Mouse (Mus musculus) adrenal gland, adult (tissue): ENCODE results near the gene Enox1.
A peak's percentile ranks its signal among the peaks of the same experiment; 100 is the strongest.

Experiments
- DNase-seq, 2 experiments: peaks; one replicate each; pipeline ENCODE4 v3.0.0; 2022 to 2023; ENCODE audit warnings: low spot score in 1 of 2; ENCODE audit not compliant: inconsistent age in 2 of 2

Gene Enox1

GRCm38 (mm10) chr14:77599016-77599704 lies 442.6 kb downstream of the Enox1 start:
- DNase-seq, result no peak

DNA sequence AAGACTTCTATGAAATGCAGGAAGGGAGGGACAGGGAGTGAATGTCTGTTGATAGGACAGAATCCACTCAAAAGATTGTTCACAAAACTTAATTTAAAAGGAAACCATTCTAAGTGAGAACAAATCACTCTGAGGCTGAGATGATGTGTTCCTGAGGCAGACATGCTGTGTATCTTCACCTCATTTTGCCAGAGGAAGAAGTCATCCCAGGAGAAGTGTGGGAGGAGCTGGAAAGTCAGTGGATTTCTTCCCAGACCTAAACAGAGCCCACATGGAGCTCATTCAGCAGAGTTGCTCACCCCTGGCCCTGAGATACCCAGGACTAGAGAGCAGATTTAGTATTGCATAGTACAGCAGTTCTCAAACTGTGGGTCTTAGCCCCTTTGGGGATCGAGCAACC lies 444.2 kb downstream of the Enox1 start:
- DNase-seq, result no peak

DNA sequence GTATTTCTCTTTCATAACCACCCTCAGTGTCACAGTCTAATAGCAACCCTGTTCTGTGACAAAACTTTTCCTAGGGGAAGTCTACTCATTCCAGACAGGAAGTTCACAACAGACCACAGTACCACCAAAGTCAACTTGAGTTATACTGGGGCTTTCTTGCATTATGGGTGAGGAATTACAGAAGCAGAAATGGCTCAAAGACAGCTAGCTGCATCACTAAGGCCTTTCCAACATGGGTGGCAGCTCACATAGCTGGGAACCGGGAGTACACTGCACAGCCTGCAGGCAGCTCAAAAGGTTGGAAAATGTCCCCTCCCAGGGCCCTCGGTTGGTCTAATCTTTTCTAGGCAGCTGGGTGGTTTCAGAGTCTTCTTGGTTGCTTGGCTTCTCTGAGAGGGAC lies 444.9 kb downstream of the Enox1 start:
- no peak for DNase-seq

DNA sequence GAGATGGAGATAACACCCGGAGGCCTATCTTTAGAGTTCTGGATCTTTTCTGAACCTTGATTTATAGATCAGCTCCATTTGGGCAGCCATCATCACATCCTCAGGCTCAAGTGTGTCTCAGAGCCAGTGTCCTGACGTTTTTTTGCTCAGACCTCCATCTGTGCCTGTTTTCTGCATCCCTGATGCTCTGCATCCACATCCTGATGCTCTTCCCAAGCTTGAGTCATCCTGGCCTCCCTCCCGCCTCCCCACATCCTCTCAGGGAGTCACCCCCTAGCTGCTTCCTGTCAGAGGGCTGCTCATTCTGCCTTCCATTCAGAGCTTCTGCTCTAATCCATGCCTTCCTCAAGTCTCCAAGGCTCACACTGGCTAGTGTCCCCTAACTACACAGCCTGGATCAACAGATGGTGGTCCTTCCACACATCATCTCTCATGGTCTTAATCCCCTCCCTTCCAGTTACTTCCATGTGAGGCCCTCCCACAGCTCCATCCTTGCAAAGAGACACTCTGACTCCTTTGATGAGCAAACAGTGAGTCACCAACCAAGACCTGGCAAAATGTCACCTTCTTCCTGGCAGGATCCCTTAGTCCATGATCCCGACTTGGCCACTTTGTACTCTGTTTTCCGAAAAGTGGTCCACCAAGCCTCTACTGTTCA lies 451.7 kb downstream of the Enox1 start:
- peak; percentile 59 to 75 for DNase-seq

DNA sequence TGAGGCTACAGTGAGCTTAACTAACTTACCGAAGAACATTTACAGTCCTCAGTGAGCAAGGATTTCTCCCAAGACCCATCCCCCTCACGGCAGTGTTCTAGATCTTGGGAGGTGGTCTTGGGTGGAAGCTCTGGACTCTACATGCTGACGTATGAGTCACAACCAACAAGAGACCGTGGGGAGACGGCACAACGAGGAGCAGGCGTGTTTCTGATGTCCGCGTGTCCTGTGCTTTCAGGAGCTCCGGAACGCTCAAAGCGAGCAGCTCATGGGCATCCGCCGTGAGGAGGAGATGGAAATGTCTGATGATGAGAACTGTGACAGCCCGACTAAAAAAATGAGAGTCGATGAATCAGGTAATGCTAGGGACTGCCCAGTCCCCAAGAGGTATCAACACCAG lies 458.6 kb downstream of the Enox1 start:
- no peak for DNase-seq

- DNase-seq, result peak; percentile 73 to 78
Measured at GRCm38 (mm10) chr14:77617250-77617649, 460.7 kb downstream of the Enox1 start.

GRCm38 (mm10) chr14:77618131-77618805 lies 461.7 kb downstream of the Enox1 start:
- peak; percentile 40 to 75 for DNase-seq

GRCm38 (mm10) chr14:77621473-77622264 lies 465.1 kb downstream of the Enox1 start:
- DNase-seq, result no peak

- DNase-seq, result no peak
Measured at GRCm38 (mm10) chr14:77626557-77627507, 470.3 kb downstream of the Enox1 start.

GRCm38 (mm10) chr14:77632466-77633171 lies 476.1 kb downstream of the Enox1 start:
- DNase-seq, result no peak

GRCm38 (mm10) chr14:77633172-77633542 lies 476.6 kb downstream of the Enox1 start:
- DNase-seq, result no peak

DNA sequence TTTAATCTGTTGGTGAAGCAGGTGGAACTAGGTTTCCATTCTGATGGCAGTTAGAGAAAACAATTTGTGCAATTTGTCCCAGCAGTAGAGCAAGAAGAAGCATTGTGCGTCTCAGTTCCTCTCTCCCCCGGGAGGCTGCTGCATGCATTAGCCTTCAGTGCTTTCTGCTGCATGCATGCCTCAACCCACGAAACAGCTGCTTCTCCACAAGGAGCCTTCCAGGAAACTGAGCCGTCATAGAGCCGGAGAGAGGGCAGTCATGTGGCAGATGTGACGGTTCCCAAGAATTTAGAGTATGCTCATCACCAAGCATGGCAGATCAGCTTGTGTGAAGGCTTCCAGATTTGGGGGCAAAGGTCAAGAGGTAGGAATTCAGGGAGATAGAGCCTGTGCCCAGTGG lies 480.4 kb downstream of the Enox1 start:
- no peak for DNase-seq

GRCm38 (mm10) chr14:77638148-77638547 lies 481.6 kb downstream of the Enox1 start:
- no peak for DNase-seq

DNA sequence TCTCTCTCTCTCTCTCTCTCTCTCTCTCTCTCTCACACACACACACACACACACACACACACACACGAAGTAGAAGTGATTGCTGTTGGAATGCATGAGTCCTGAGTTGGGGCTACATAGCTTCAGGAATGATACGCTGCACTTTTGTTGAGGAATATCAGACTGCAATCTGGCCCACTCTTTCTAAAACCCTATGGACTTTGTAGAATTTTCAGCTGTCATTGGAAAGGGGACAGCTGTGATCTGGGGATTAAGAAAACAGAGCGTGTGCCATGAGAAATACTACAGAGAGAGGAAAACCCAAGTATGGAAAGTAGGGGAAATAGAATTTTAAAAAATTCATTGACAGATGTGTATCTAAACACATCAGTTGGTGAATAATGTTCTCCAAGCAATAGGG lies 482.1 kb downstream of the Enox1 start:
- no peak for DNase-seq

- peak; percentile 11 to 54 for DNase-seq
Measured at GRCm38 (mm10) chr14:77639586-77639985, 483.0 kb downstream of the Enox1 start.

- DNase-seq, result no peak
Measured at GRCm38 (mm10) chr14:77642314-77642713, 485.8 kb downstream of the Enox1 start.

DNA sequence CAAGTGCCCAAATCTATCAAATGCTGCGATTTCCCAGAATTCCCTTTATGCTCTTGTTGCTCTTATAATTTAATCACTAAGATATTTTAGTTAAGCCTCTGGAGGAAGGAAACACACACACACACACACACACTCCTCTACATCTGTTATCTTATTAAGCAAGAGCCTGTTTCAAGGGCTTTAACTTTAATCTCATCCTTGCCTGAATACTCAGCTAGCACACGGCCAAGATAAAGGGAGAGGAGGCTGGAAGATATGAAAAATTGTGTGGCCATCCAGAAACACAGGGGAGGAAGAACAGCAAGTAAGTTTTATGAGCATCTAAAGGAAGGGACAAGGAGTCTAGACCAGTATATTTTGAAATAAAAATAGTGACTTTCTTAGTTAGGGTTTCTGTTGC lies 489.6 kb downstream of the Enox1 start:
- DNase-seq, result no peak

GRCm38 (mm10) chr14:77647017-77647416 lies 490.5 kb downstream of the Enox1 start:
- no peak for DNase-seq

DNA sequence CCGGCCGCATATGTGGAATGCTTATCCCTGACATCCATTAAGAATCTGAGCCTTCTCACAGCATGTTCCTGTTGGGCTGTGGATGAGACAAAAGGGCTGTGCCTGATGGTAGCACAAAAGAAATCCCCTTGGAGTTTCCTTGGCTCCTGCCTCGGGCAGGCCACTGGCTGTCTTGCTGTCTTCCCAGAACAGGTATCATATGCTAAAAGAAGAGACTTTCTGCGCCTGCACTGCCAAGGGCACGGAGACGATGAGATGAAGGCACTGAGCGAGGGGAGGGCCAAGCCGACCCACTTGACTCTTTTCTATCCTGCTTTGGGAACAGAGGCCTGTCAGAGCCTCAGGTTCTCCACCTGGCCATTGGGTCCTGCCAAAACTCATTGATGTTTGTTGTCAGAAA lies 491.7 kb downstream of the Enox1 start:
- no peak for DNase-seq

- DNase-seq, result no peak
Measured at GRCm38 (mm10) chr14:77658739-77659138, 502.2 kb downstream of the Enox1 start.
